Mouse (Mus musculus): ENCODE data around the gene Fam19a5.

Gene Fam19a5

GRCm38 (mm10) chr15:87543599-87544338 lies at the start of gene Fam19a5:
Gene Fam19a5 (plus strand): TSS chr15:87544299.
- in situ Hi-C loops (cut with MboI, MseI) = no loop called here

GRCm38 (mm10) chr15:87501737-87502136 lies 42.4 kb upstream of the Fam19a5 start:
- in situ Hi-C loops (cut with MboI, MseI) = no loop called here

- in situ Hi-C loops (cut with MboI, MseI) = no loop called here
Measured at GRCm38 (mm10) chr15:87507349-87507748, 36.8 kb upstream of the Fam19a5 start.

- in situ Hi-C loops (cut with MboI, MseI) = no loop called here
Measured at GRCm38 (mm10) chr15:87510886-87511285, 33.2 kb upstream of the Fam19a5 start.

GRCm38 (mm10) chr15:87518161-87518560 lies 25.9 kb upstream of the Fam19a5 start:
- in situ Hi-C loops (cut with MboI, MseI) = no loop called here

- in situ Hi-C loops (cut with MboI, MseI) = no loop called here
Measured at GRCm38 (mm10) chr15:87529271-87529670, 14.8 kb upstream of the Fam19a5 start.

GRCm38 (mm10) chr15:87541656-87542055 lies 2.4 kb upstream of the Fam19a5 start:
- in situ Hi-C loops (cut with MboI, MseI) = no loop called here

GRCm38 (mm10) chr15:87544401-87545129 lies 466 bp downstream of the Fam19a5 start:
- in situ Hi-C loops (cut with MboI, MseI) = no loop called here

GRCm38 (mm10) chr15:87545130-87545642 lies 1.1 kb downstream of the Fam19a5 start:
- in situ Hi-C loops (cut with MboI, MseI) = no loop called here

- in situ Hi-C loops (cut with MboI, MseI) = no loop called here
Measured at GRCm38 (mm10) chr15:87545731-87546360, 1.7 kb downstream of the Fam19a5 start.

GRCm38 (mm10) chr15:87547022-87547421 lies 2.9 kb downstream of the Fam19a5 start:
- in situ Hi-C loops (cut with MboI, MseI) = no loop called here

- in situ Hi-C loops (cut with MboI, MseI) = no loop called here
Measured at GRCm38 (mm10) chr15:87549724-87550123, 5.6 kb downstream of the Fam19a5 start.

GRCm38 (mm10) chr15:87550756-87551155 lies 6.7 kb downstream of the Fam19a5 start:
- in situ Hi-C loops (cut with MboI, MseI) = no loop called here

GRCm38 (mm10) chr15:87551556-87551955 lies 7.5 kb downstream of the Fam19a5 start:
- in situ Hi-C loops (cut with MboI, MseI) = no loop called here

- in situ Hi-C loops (cut with MboI, MseI) = no loop called here
Measured at GRCm38 (mm10) chr15:87555811-87556210, 11.7 kb downstream of the Fam19a5 start.

GRCm38 (mm10) chr15:87564331-87564730 lies 20.2 kb downstream of the Fam19a5 start:
- in situ Hi-C loops (cut with MboI, MseI) = no loop called here

GRCm38 (mm10) chr15:87566040-87566929 lies 22.2 kb downstream of the Fam19a5 start:
- in situ Hi-C loops (cut with MboI, MseI) = no loop called here

GRCm38 (mm10) chr15:87570182-87570581 lies 26.1 kb downstream of the Fam19a5 start:
- in situ Hi-C loops (cut with MboI, MseI) = no loop called here

GRCm38 (mm10) chr15:87579861-87580260 lies 35.8 kb downstream of the Fam19a5 start:
- in situ Hi-C loops (cut with MboI, MseI) = no loop called here

- in situ Hi-C loops (cut with MboI, MseI) = no loop called here
Measured at GRCm38 (mm10) chr15:87583921-87584621, 40.0 kb downstream of the Fam19a5 start.

GRCm38 (mm10) chr15:87590975-87591374 lies 46.9 kb downstream of the Fam19a5 start:
- in situ Hi-C loops (cut with MboI, MseI) = no loop called here

Measured in T-helper 1 cell (primary cell).